Mouse (Mus musculus) hindbrain, postnatal 0 days (tissue): ENCODE results near the gene Tnfsf18. TPM values are rescaled to one million over a fixed set of nuclear protein-coding genes. Genes with fewer than 3 reads are reported as not detected.

Source experiments
- ATAC-seq: fragments of 200-750 bp; cut with Nextera tagmentation; 2 replicates; pipeline ENCODE4 v1.8.0; 2017; ENCODE audit warnings: mild to moderate bottlenecking, moderate TSS enrichment, moderate library complexity
- DNase-seq: peaks from one replicate; pipeline ENCODE4 v3.0.0-alpha.2; 2015; ENCODE audit warnings: low spot score
- H3K27ac ChIP-seq: fragments of 300-500 bp; sonication (generic); 2 replicates; pipeline ENCODE4 v1.5.1; 2014; ENCODE audit warnings: mild to moderate bottlenecking
- H3K27me3 ChIP-seq: fragments of 300-500 bp; sonication (generic); 2 replicates; pipeline ENCODE4 v1.6.1; 2014; ENCODE audit warnings: low read length, mixed read lengths; ENCODE audit not compliant: insufficient read depth
- H3K36me3 ChIP-seq: fragments of 300-500 bp; sonication (generic); 2 replicates; pipeline ENCODE4 v1.6.1; 2014; ENCODE audit warnings: low read length, mixed read lengths; ENCODE audit not compliant: insufficient read depth
- H3K4me1 ChIP-seq: fragments of 300-500 bp; sonication (generic); 2 replicates; pipeline ENCODE4 v1.6.1; 2014; ENCODE audit warnings: antibody characterized with exemption, low read length, mixed read lengths; ENCODE audit not compliant: insufficient read depth
- H3K4me2 ChIP-seq: fragments of 300-500 bp; sonication (generic); 2 replicates; pipeline ENCODE4 v1.6.1; 2014; ENCODE audit warnings: low read depth, mild to moderate bottlenecking, low read length, moderate library complexity, mixed read lengths
- H3K4me3 ChIP-seq: fragments of 300-500 bp; sonication (generic); 2 replicates; pipeline ENCODE4 v1.5.1; 2014; ENCODE audit warnings: low read length
- H3K9ac ChIP-seq: fragments of 300-500 bp; sonication (generic); replicated peaks from 2 replicates; pipeline ENCODE4 v1.6.1; 2014; ENCODE audit warnings: mild to moderate bottlenecking, low read length, moderate library complexity, mixed read lengths
- H3K9me3 ChIP-seq: fragments of 300-500 bp; sonication (generic); 2 replicates; pipeline ENCODE4 v1.6.1; 2016; ENCODE audit warnings: low read length, mixed read lengths
- CTCF ChIP-seq: IDR thresholded peaks from 2 replicates; pipeline ENCODE4 v1.5.1; 2016; ENCODE audit warnings: antibody characterized with exemption, control low read depth, low read depth
- WGBS: fragments of 180-500 bp; shearing (Covaris S2); extraction: QIAGEN DNeasy Blood & Tissue Kit; methylation state at CpG from one replicate; pipeline ENCODE4 v1.1.7; 2014; 5-methylcytosine and 5-hydroxymethylcytosine counted together
- polyA plus RNA-seq: library from polyadenylated mRNA; unstranded; fragments of >200 nt; fragmentation: Nextera tagmentation; extraction: Ambion mirVana; gene quantifications from 2 replicates; pipeline ENCODE4 v1.2.1, GENCODE M21; 2015
- total RNA-seq: library from RNA; depleted of rRNA; stranded (reverse); fragments of >200 nt; gene quantifications from 2 replicates; pipeline ENCODE4 v1.2.3, GENCODE M21; 2014; rRNA removed

Gene Tnfsf18
- total RNA-seq (0.05 TPM in 1 of 2 replicates, not detected in the other), polyA plus RNA-seq (not detected in 2 replicates)

- peak; percentile 68 for DNase-seq
- no peaks in the 10 kb centered on the region for H3K36me3 ChIP-seq
- no peak within 1 kb of the TSS for H3K4me3 ChIP-seq
- TF ChIP-seq CTCF: no peak
- no peaks in the 10 kb centered on the region for H3K4me1 ChIP-seq
- WGBS: 25% methylated on average over 8 of the region's 8 CpGs
- no peak within 1 kb of the TSS for H3K4me2 ChIP-seq
- H3K27ac ChIP-seq: no peak within 1 kb of the TSS
- no peak for ATAC-seq
- H3K27me3 ChIP-seq: no peaks in the 10 kb centered on the region
- H3K9ac ChIP-seq: no peak within 1 kb of the TSS
- H3K9me3 ChIP-seq: no peaks in the 10 kb centered on the region
Observed at GRCm38 (mm10) chr1:161494343-161494742, at the start of gene Tnfsf18. Tnfsf18 (plus strand) TSS chr1:161494655.

GRCm38 (mm10) chr1:161444858-161445257 lies 49.6 kb upstream of the Tnfsf18 start:
- 0 out of 2 replicates have a peak, but pooled peaks cover 6% of the 10 kb centered on the region for H3K4me1 ChIP-seq
- H3K36me3 ChIP-seq: no peaks in the 10 kb centered on the region
- no peaks in the 10 kb centered on the region for H3K27me3 ChIP-seq
- H3K9ac ChIP-seq: no peak overlapping the region
- no peak overlapping the region for H3K4me2 ChIP-seq
- H3K27ac ChIP-seq: no peak overlapping the region
- no peak overlapping the region for H3K4me3 ChIP-seq
- DNase-seq (no peak), ATAC-seq (no peak)
- 67% methylated on average over 7 of the region's 7 CpGs for WGBS
- TF ChIP-seq CTCF: peak; percentile 29; the same call in 1 of the 2 replicates
- no peaks in the 10 kb centered on the region for H3K9me3 ChIP-seq

- no peaks in the 10 kb centered on the region for H3K4me1 ChIP-seq
- DNase-seq: no peak
- ATAC-seq: no peak
- H3K4me2 ChIP-seq: no peak overlapping the region
- no peak overlapping the region for H3K4me3 ChIP-seq
- no peak overlapping the region for H3K27ac ChIP-seq
- H3K9me3 ChIP-seq: no peaks in the 10 kb centered on the region
- no peaks in the 10 kb centered on the region for H3K36me3 ChIP-seq
- 57% methylated on average over 3 of the region's 3 CpGs for WGBS
- H3K9ac ChIP-seq: no peak overlapping the region
- no peak for TF ChIP-seq CTCF
- H3K27me3 ChIP-seq: no peaks in the 10 kb centered on the region
Observed at GRCm38 (mm10) chr1:161451683-161452245, 42.7 kb upstream of the Tnfsf18 start.

- no peak overlapping the region for H3K9ac ChIP-seq
- TF ChIP-seq CTCF: no peak
- no peak overlapping the region for H3K27ac ChIP-seq
- WGBS: 89% methylated on average over 1 of the region's 1 CpGs
- ATAC-seq (no peak), DNase-seq (no peak)
- H3K4me1 ChIP-seq: no peaks in the 10 kb centered on the region
- no peaks in the 10 kb centered on the region for H3K9me3 ChIP-seq
- no peaks in the 10 kb centered on the region for H3K36me3 ChIP-seq
- no peak overlapping the region for H3K4me3 ChIP-seq
- no peaks in the 10 kb centered on the region for H3K27me3 ChIP-seq
- H3K4me2 ChIP-seq: no peak overlapping the region
Observed at GRCm38 (mm10) chr1:161452250-161452649, 42.2 kb upstream of the Tnfsf18 start.

- no peak overlapping the region for H3K9ac ChIP-seq
- WGBS: 57% methylated on average over 2 of the region's 2 CpGs
- no peaks in the 10 kb centered on the region for H3K36me3 ChIP-seq
- no peaks in the 10 kb centered on the region for H3K4me1 ChIP-seq
- no peaks in the 10 kb centered on the region for H3K27me3 ChIP-seq
- no peak overlapping the region for H3K27ac ChIP-seq
- DNase-seq (peak; percentile 25), ATAC-seq (no peak)
- no peak for TF ChIP-seq CTCF
- H3K4me2 ChIP-seq: no peak overlapping the region
- no peaks in the 10 kb centered on the region for H3K9me3 ChIP-seq
- H3K4me3 ChIP-seq: no peak overlapping the region
Observed at GRCm38 (mm10) chr1:161463388-161464085, 30.9 kb upstream of the Tnfsf18 start.

GRCm38 (mm10) chr1:161477221-161477620 lies 17.2 kb upstream of the Tnfsf18 start:
- no peak for DNase-seq
- Histone ChIP-seq H3K27me3 (no peaks in the 10 kb centered on the region), H3K9ac (no peak overlapping the region), H3K36me3 (no peaks in the 10 kb centered on the region), H3K4me2 (no peak overlapping the region), H3K9me3 (no peaks in the 10 kb centered on the region), H3K4me3 (no peak overlapping the region), H3K27ac (no peak overlapping the region), H3K4me1 (no peaks in the 10 kb centered on the region)
- no peak for ATAC-seq
- TF ChIP-seq CTCF: no peak
- 80% methylated on average over 3 of the region's 3 CpGs for WGBS

- H3K4me2 ChIP-seq: no peak overlapping the region
- ATAC-seq: no peak
- no peaks in the 10 kb centered on the region for H3K36me3 ChIP-seq
- H3K27me3 ChIP-seq: no peaks in the 10 kb centered on the region
- H3K9me3 ChIP-seq: no peaks in the 10 kb centered on the region
- H3K4me3 ChIP-seq: no peak overlapping the region
- no peaks in the 10 kb centered on the region for H3K4me1 ChIP-seq
- TF ChIP-seq CTCF: no peak
- DNase-seq: no peak
- H3K9ac ChIP-seq: no peak overlapping the region
- 94% methylated on average over 1 of the region's 1 CpGs for WGBS
- H3K27ac ChIP-seq: no peak overlapping the region
Observed at GRCm38 (mm10) chr1:161479854-161480253, 14.6 kb upstream of the Tnfsf18 start.
